Mouse (Mus musculus): ENCODE measurements at regions not wholly inside any gene's neighbourhood (a gene's known extent, or its start where the extent isn't known, plus 50 kb on each side); places are given as distances from the start of the nearest gene placed in this dataset.

DNA sequence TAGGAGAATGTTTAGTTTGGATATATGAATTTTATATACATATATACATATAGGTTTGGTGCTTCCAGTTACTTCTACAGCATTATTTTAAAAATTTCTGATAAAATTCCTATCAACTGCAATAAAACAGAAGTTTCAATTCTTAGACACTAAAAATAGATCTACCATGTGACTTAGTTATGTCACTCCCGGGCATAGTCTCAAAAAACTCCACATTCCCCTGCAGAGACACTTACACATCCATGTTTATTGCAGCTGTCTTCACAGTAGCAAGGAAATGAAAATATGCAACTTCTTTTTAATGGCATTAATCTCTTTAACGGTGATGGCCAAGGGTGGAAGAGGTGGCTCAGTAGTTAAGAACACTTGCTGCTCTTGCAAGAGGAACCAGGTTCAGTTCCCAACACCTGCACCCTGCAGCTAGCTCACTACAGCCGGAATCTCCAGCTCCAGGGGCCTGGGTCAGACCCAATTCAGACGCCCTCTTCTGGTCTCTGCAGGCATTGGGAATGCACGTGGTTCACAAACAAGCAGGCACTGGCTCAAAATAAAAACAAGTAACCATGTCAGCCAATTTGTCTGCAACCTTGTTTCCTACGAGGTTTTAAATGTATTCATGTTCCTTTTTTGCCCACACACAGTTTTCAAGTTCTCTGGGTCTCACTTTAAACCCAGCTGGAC is 204.4 kb downstream of the Adra2a start:
- DNase-seq (ENCODE audit: low read depth), result no peak

DNA sequence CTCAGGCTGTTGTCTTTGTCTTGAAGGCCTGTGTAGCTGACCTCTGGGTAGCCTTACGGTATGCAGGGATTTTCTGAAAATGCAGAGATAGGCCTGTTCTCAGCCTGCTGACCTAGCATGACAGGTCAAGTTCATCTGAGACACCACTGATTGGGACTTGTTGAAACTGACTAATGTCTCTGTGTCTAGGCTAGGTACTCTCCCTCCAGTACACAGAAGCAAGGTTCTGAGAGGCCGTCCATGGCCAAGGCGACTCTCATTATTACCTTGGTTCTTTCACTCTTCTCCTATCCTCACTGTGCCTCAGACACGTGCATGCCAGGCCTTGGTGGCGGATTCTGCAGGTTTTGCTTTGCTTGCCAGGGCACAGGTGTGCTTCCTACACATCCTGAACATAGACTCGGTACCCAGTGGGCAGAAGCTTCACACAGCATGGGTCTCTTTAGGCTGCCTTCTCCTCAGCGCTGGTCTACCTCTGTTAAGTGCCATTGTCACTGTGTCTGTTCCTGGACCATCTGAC is 208.3 kb downstream of the Adra2a start:
- DNase-seq (ENCODE audit: low read depth), result no peak

DNA sequence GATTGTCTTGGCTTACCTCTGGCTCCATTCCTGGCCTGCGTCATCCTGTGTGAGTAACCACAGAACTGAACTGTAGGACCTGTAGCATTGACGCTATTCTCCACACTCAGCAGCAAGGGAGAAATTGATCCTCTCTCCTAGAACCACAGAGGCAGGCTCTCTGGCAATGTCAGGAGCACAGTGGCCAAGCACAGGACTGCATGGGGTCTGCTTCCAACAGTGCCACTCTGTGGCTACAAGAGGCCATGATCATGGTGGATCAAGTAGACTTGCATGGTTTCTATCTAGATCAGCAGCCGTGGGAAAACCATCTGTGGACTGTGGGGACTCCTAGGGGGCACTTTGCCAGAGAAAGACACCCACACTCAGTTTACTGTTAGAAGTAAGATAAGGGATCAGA is 213.9 kb downstream of the Adra2a start:
- no peak for DNase-seq (ENCODE audit: low read depth)

DNA sequence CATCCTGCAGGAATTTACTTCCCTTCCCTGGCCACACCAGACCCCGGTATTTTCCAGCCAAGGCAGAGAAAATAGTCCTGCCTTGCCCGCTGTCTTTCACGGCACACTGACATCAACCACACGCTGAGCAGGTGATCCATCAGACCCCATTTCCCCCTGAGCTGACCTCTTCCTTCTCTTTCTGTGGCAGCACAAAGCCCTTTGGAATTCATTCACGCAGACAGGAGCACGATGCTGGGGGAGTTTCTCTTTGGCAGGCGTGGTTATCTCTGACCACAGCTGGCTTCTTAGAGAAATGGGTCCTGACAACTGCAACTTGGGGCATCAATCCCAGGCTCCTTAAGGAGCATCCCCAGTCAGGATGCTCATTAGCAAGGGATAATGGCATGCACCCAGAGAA is 215.2 kb downstream of the Adra2a start:
- no peak for DNase-seq (ENCODE audit: low read depth)

DNA sequence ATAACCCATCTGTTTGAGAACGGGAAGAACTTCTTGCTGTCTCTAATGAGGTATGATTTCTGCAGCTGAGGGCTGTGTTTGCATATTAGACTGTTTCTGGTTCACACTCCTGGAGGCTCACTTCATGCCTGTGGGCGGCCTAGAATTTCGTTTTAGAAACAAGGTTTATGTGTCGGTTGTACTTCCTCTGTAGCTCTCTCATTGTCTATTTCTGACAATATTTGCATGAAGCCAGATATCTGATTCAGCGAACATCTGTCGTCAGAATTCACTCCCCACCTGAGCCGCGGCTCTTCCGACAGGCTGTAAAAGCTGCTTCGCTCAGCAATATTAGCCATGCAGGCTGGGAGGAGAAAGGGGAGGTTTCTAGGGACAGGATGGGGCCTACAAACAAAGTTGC is 233.4 kb downstream of the Adra2a start:
- no peak for DNase-seq (ENCODE audit: low read depth)

DNA sequence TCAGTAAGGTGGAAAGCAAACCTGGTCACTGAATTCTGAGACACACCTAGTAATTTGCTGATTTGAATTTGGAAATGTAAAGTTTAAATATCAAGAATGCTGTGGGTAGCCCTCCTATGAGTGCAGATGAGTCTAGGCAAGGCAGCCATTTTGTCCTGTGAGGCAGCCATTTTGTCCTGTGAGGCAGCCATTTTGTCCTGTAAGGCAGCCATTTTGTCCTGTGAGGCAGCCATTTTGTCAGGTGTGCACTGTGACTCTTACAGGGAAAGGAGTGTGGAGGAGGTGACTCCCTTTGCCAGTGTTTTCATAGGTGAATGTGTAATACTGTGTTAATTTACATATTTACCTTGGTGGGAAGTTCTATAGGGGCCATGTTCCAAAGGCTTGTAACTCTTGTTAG is 241.5 kb downstream of the Adra2a start:
- DNase-seq (ENCODE audit: low read depth), result no peak

DNA sequence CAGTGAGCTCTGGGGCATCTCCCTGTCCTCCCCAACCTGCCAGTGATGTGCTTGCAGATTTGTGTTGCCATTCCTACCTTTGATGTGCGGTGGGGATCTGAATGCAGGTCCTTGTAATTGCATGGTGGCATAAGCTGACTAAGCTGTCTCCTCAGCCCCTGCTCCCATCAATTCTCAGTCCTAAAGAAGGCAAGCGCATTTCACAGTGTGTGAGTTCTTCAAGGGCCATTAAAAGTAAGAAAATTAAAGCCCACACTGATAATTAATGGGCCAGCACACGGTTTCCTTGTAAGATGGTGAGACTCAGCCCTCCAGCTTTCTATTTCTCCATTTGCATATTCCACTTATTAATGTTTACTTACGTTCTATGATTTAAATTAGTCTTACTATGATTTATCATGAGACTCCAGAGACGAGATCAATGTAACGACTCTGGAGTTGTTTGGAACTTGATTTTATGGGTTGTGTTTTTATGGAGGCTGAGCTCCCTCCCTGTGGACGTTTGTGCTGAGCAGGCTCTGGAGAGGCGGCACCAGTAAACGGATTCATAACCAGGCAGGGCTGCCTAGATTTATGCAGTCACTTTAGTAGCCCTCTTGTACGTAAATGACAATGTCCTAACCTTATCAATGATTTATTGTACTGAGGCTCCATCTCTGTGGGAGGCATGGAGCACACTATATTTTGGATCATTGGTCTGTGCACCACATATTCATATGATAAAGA is 253.9 kb downstream of the Adra2a start:
- no peak for DNase-seq (ENCODE audit: low read depth)

DNA sequence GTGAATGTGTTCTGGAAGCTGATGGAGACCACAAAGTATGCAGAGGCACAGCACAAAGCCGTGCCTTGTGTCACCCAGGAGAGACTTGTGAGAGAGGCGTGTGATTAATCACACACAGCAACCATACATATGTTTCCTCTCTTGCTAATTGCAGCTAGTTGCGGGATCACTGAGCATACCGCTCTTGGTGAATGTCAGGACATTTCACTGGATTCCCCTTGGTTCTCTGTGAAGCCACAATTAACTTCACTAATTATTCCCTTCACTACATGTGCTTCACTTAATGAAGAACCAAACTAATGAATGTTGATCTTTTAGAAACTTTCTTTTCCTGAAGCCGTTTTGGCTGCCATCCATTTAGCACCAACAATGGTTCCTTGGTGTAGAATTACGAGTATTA is 267.3 kb downstream of the Adra2a start:
- DNase-seq (ENCODE audit: low read depth), result peak; percentile 26

DNA sequence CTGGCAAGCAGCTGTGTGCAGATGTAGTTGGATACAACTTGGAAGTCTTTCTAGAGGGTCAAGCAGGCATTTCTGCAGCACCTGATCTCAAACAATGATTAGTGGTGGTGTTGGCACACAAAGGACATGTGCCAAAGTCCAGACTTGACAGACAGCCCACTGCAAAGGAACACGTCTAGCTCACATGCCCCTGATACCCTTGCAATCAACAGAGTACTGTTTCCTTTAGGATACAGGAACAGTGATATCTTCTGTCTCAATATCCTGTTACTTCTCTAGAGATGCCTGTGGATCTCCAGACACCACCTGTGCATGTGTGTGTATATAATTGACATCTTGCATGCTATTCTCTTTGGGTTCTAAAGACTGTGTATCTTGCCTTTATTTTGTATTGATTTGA is 267.8 kb downstream of the Adra2a start:
- no peak for DNase-seq (ENCODE audit: low read depth)

DNA sequence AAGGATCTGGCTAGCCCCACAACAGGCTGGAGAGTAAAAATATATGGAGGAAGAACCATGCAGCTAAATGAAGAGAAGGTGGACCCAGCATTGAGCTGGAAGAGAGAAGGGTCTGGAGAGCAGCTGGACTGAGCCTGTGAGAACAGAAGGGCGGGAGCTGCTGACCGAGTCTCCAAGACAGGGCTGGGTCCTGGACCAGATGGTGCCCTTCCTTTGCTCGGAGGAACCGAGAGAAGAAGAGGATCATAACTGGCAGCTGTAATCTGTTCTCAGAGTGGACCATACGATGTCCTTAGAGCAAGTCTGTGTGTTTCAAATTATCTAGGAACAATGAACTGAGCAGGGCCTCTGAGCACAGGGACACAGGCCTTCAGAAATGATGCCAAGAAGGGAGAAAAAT is 279.3 kb downstream of the Adra2a start:
- no peak for DNase-seq (ENCODE audit: low read depth)

DNA sequence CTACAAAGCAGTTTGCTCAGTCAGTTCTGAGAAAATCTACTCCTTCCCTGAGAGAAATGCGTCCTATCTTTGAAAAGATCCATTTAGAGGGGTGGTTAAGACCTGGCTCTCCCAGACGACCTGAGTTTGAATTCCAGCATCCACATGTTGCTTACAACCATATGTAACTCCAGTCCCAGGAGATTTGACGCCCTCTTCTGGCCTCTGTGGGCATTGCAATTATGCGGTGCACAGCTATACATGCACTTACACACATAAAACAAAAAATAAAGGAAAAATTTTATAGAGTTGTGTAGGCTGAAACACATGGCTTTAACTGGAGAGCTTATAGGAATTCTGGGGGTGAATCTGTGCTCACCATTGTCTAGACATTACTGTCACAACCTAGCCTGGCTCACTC is 281.0 kb downstream of the Adra2a start:
- DNase-seq (ENCODE audit: low read depth), result no peak

DNA sequence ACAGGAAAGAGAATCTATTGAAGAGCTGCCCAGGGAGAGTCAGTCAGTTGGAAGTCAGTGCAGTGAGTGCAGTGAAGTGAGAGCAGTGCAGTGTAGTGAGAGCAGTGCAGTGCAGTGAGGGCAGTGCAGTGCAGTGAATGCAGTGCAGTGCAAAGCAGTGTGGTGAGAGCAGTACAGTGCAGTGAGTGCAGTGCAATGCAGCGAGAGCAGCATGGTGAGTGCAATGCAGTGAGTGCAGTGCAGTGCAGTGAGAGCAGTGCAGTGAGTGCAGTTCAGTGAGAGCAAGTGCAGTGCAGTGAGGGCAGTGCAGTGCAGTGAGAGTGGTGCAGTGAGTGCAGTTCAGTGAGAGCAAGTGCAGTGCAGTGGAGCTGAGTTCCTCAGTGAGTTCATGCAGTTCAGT is 288.2 kb downstream of the Adra2a start:
- no peak for DNase-seq (ENCODE audit: low read depth)

DNA sequence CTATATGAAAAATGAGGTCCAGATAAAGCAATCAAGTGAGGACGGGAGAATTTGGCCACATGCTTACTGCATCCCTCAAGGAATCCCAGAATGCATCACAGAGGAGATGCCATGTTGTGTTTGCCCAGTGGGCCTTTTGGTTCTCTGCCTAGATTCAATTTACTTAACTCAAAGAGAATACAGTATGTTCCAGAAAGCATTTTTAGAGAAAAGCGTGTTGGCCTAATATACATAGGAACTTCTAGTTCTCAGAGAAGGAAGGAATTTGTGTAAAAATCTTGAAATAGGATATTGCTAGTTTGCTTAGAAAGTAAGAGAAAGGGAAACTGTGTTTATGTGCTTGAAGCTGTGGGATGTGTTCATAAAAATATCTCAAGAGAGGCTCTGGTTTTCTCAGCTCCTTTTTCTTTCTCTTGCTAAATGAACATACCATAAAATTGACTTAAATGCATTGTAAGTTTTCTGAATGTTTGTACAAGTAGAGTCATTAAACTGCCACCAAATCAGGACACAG is 296.9 kb downstream of the Adra2a start:
- DNase-seq (ENCODE audit: low read depth), result no peak

DNA sequence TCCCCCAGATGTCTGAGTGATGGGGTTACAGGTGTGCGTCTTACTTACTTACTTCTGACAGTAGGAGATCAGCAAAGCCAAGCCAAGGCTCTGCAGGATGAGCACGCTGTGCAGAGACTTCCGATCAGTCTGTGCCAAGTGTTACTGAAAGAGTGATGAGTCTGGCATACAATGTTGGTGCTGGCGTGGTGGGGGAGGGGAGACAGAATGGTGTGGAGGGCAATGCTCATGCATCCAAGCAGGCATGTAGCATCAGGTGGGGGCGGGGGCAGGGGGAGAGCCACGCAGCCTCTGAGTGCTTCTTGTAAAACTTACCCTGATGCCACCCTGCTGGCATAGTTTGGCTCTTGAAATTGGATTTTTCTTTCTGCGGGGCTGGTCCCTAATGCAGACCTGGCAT is 315.8 kb downstream of the Adra2a start:
- DNase-seq (ENCODE audit: low read depth), result no peak

DNA sequence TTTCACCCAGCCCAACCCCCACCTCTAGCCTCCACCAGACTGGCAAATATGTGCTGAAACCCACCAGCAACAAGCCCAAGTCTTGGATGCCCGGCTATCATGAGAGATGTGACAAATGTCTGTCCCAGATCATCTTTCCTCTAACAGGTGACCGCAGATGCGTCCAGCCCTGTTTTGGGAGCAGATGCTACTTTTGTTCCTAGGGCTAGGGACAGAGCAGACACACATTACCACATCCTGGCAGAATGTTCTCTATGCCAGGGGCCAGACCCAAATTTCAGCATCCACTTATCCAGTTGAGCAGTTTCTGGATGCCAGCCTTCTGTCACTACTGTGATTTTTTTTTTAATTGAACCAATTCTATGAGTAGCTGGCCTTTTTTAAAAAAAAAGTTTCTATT is 316.7 kb downstream of the Adra2a start:
- no peak for DNase-seq (ENCODE audit: low read depth)

DNA sequence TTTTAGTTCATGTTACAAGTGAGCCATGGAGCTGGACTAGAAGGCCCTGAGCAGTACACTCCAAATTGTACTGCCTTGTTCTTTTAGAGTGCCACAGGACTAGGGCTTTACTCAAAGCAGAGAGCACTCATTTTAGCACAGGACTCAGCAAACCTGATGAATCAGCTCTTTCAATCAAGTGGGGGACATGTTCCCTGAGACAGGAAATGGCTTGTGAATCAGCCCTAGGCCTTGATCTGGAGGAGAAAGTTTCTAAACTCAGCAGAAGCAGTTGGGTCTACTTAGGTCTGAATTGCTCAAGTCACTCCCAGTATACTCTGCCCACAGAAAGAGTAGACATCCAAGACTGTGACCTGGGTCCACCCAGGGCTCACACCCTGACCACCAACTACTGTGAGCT is 341.1 kb downstream of the Adra2a start:
- no peak for DNase-seq (ENCODE audit: low read depth)

DNA sequence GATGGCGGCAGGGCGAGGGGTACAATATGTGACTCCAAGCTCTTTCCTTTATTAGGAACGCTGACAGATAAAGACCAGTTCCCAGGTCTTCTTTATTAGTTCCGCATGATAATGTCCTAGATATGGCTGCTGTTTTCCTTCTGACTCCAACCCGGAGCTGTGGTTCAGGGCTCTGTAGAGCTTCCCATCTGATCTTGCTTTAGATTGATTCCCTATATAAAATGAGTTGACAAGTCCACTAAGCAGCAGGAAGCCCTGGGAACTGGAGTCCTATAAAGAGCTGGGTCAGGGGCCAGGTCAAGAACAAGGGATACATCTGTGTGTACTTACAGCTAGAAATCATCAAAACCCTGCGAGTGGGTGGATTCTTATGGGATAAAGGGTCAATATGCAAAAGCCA is 347.5 kb downstream of the Adra2a start:
- DNase-seq (ENCODE audit: low read depth), result no peak

DNA sequence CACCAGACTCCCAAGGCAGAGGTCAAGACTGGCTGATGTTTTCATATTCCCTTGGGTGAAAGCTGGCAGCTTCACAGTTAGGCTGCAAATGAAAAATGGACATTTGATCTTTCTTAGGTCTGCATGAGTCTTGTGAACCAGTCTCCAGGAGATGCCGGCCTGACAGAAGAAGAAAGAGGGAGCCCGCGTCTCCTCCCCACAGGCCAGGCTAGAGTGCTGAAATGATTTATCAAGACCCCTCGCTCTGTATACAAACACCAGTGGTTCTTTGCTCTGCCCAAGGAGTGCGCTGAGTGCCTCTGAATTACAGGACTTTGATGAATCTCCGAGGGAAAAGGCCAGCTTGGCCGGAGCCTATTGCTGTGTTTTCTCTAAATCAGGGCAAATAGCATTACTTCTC is 355.7 kb downstream of the Adra2a start:
- no peak for DNase-seq (ENCODE audit: low read depth)

DNA sequence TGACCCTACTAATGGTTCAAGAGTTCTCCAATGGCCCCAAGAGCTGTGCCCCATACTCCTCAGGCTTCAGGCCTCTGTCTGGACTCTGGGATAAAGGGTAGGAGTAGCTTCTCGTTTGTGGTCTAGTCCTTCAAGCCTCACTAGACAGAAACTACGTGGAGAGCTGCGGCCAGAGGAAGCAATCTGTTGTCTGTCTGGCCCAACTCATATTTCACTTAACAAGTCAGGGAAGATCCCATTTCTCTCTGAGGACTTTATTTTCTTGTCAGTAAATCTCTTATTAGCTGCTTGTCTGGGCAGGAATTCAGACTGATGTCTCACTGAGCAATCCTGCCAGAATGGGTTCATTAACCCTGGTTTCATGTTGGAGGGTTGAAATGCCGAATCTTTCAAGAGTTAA is 364.0 kb downstream of the Adra2a start:
- no peak for DNase-seq (ENCODE audit: low read depth)

DNA sequence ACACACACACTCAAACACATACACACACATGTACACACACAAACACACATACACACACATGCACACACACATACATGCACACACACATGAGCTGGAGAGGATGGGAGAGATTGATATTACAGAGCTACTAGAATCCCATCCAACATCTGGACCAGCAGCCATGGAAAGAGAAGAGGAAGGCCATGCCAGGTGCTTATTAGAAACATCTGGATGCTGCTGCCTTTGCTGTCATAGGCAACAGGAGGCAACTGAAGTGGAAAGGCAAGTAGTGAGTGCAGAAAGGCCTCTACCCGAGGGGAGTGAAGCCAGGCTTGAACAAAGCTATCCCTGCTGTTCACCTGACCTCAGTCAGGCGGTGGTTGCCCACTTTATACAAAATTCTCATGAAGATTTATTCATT is 385.1 kb downstream of the Adra2a start:
- DNase-seq (ENCODE audit: low read depth), result no peak

DNA sequence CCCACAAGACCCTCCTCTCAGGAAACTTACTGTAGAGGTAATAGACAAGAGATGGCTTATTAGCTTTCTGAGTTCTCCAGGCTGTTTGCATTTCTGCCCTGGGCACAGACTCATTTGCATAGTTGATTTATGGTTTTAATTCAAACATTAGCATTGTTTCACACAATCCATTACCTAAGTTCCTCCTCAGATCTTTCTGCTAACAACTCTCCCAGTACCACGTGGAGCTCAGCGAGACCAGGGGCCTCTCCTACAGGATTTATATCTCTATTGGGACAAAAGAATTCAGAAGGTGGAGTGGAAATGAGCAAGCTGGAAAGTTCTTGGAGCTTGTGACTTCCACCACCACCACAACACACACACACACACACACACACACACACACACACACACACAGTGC is 396.8 kb downstream of the Adra2a start:
- DNase-seq (ENCODE audit: low read depth), result no peak

DNA sequence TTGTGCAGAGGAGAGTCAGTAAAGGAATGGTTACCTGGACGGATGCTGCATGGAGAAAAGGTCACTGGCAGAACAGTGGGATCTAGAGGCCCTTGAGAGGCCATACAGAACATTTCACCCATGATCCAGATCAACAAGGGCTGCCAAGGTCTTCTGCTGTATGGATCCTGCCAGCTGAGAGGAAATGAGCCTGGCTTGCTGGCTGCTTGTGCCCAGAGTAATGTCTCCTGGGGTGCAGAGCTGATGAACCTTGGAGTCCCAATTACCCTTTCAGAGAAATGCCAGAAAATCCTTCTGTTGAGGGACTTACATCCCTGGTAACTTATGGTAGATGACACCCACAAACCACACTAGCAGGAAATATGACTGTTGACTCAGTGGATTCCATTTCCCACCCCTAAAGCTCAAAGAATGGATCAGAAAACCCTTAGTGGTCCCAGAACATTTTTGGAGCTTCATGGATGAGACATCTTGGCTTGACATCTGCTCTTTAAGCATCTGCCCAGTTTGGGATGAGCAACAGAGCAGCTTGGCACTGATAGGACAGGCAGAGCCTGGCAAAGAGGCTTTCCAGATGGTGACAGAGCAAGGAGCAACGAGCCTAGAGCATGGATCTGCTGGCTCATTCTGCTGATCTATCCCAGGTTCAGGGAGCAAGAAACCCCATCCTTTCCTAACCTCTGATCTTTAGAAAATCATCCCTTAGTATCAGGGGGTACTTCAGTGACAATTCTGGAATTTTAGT is 416.6 kb downstream of the Adra2a start:
- DNase-seq (ENCODE audit: low read depth), result no peak

DNA sequence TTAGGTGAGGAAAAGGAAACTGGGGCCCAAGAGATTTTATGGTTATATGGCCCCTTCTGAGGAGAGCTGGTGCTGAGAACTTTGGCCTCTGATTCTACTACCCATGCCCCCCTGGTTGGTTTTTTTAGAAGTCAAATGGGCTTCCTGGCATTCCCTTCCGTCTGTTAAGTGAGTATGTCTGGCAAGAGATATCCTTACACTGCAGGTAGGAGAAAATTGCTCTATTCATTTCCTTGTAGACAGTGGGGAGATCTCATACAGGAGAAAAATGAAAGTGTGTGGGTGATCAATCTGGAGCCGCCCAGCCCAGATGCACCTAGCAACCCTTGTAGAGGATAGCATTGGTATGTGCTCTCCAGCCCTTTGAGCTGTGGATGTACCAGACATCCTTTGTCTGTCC is 418.5 kb downstream of the Adra2a start:
- no peak for DNase-seq (ENCODE audit: low read depth)

All from fibroblast of lung, adult 2 months (primary cell).